Comparison of ENCODE assay signal across 8 mouse cellular contexts in the genomic region with DNA sequence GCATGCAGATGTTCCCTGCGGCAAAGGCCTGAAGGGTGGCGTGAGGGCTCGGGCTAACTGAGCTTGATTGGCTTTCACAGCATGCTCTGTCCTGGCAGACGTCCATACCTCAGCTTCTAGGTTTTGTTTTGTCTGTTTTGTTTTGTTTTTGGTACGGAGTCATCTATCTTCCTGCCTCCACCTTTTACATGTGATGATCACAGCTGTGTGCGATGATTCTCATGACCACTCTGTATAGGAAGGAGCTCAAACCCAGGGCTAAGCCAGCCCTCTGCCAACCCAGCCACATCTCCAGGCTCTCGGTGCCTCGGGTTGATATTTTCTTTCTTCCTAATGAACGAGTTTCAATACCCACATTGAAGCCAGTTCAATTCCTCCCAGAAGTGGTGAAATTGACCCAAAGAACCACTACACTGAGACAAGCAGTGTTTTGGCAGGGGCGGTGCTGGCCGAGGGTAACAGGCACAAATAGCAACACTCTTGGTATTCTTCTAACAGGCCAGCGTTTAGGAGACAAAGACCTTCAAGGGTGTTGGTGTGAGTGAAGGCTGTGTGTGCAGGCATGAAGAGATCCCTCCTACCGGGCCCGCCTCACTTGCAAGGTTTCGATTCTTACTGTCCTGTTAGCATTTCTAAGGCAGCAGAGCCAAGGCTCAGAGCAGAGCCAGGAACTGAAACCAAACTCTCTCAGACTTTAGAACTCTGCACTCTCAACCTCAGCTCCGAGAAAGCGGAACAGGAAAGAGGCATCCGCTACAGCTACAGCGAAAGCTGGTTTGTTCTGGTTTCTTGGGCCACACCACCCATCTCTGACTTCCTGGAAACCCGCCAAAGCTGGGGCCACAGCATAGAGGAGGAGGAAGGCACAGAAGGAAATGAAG. TPM values are rescaled to one million over a fixed set of nuclear protein-coding genes. Genes with fewer than 3 reads are reported as not detected.
A peak's percentile ranks its signal among the peaks of the same experiment; 100 is the strongest.
DNase-seq lines count a peak whose midpoint lies in the region; ATAC-seq lines count a peak whose summit lies in the region.

No protein-coding gene starts in this region.

- no peak overlapping the region for H3K9ac ChIP-seq in forebrain, embryonic 16.5 days (replicated peaks; ENCODE audit: low read depth, low read length)
- H3K9ac ChIP-seq in hindbrain, embryonic 14.5 days, result no peak overlapping the region
- H3K9ac ChIP-seq in limb, embryonic 13.5 days, result no peak overlapping the region

- H3K27me3 ChIP-seq in forebrain, embryonic 16.5 days (replicated peaks; ENCODE audit: control insufficient read depth, insufficient read depth, low read length), result no peaks in the 10 kb centered on the region
- H3K27me3 ChIP-seq in hindbrain, embryonic 14.5 days (ENCODE audit: control insufficient read depth, insufficient read depth, low read length), result no peaks in the 10 kb centered on the region
- peaks cover 4% of the 10 kb centered on the region for H3K27me3 ChIP-seq in limb, embryonic 13.5 days

- H3K4me2 ChIP-seq in forebrain, embryonic 16.5 days (ENCODE audit: low read length), result peak overlapping the region; percentile 15; the same call in 1 of the 2 replicates
- no peak overlapping the region for H3K4me2 ChIP-seq in hindbrain, embryonic 14.5 days (replicated peaks)
- H3K4me2 ChIP-seq in limb, embryonic 13.5 days (replicated peaks), result no peak overlapping the region

- no peak overlapping the region for H3K4me3 ChIP-seq in forebrain, embryonic 16.5 days (replicated peaks; ENCODE audit: low read length)
- no peak overlapping the region for H3K4me3 ChIP-seq in hindbrain, embryonic 14.5 days (replicated peaks; ENCODE audit: low read length)
- no peak overlapping the region for H3K4me3 ChIP-seq in limb, embryonic 13.5 days

- H3K4me1 ChIP-seq in forebrain, embryonic 16.5 days (replicated peaks; ENCODE audit: control insufficient read depth, insufficient read depth, low read length), result 0 out of 2 replicates have a peak, but pooled peaks cover 4% of the 10 kb centered on the region
- H3K4me1 ChIP-seq in hindbrain, embryonic 14.5 days (replicated peaks; ENCODE audit: control insufficient read depth, insufficient read depth, low read length), result no peaks in the 10 kb centered on the region
- H3K4me1 ChIP-seq in limb, embryonic 13.5 days, result peaks cover 22% of the 10 kb centered on the region; the same call in 1 of the 2 replicates

- ATAC-seq in activated CD4-positive, CD25-positive, alpha-beta regulatory T cell, adult 4 months, result peak; percentile 98
- peak; percentile 50; the same call in 1 of the 2 replicates for ATAC-seq in forebrain, embryonic 16.5 days
- peak; percentile 24; the same call in 1 of the 2 replicates for ATAC-seq in hindbrain, embryonic 14.5 days (ENCODE audit: low FRiP score)
- ATAC-seq in limb, embryonic 13.5 days (ENCODE audit: low FRiP score, low read depth), result no peak
- ATAC-seq in monocyte, adult 5-6 weeks (replicated peaks; ENCODE audit: insufficient number of reproducible peaks, low FRiP score, low TSS enrichment, poor library complexity, severe bottlenecking), result peak; percentile 92

- peak; percentile 44 to 56 for DNase-seq in left cerebral cortex, adult 9 months (ENCODE audit: low spot score in 2 of 2)
- DNase-seq in left cerebral cortex, adult 8-10 months (ENCODE audit: low spot score in 2 of 2), result no peak
- DNase-seq in hindbrain, embryonic 14.5 days (ENCODE audit: low spot score), result no peak
- peak; percentile 79 to 84 for DNase-seq in thymus, postnatal 10 days (ENCODE audit: low spot score in 2 of 2)

- no peak overlapping the region for H3K27ac ChIP-seq in forebrain, embryonic 16.5 days (ENCODE audit: low read length)
- H3K27ac ChIP-seq in hindbrain, embryonic 14.5 days, result peak overlapping the region; percentile 36; the same call in 1 of the 2 replicates
- H3K27ac ChIP-seq in limb, embryonic 13.5 days, result peak overlapping the region; percentile 55

- H3K9me3 ChIP-seq in forebrain, embryonic 16.5 days (ENCODE audit: control insufficient read depth, low read length), result no peaks in the 10 kb centered on the region
- peaks cover 13% of the 10 kb centered on the region; the same call in 1 of the 2 replicates for H3K9me3 ChIP-seq in hindbrain, embryonic 14.5 days (ENCODE audit: control insufficient read depth, low read length)
- H3K9me3 ChIP-seq in limb, embryonic 13.5 days, result peaks cover 13% of the 10 kb centered on the region

- peaks cover 13% of the 10 kb centered on the region for H3K36me3 ChIP-seq in forebrain, embryonic 16.5 days (ENCODE audit: control insufficient read depth, insufficient read depth)
- peaks cover 16% of the 10 kb centered on the region for H3K36me3 ChIP-seq in hindbrain, embryonic 14.5 days (replicated peaks; ENCODE audit: control insufficient read depth, insufficient read depth)
- H3K36me3 ChIP-seq in limb, embryonic 13.5 days, result peaks cover 15% of the 10 kb centered on the region

- 37% methylated on average over 20 of the region's 20 CpGs for WGBS in forebrain, embryonic 16.5 days
- WGBS in hindbrain, embryonic 14.5 days, result 49% methylated on average over 20 of the region's 20 CpGs
- WGBS in limb, embryonic 13.5 days, result 64% methylated on average over 20 of the region's 20 CpGs

RNA-seq across cellular contexts. Expression of gene Morc3, which starts 15.8 kb away (rescaled TPM):
- total RNA-seq in left cerebral cortex, adult 8-10 months (2022), result 10 to 100 TPM; 27.7 to 34.8 (median 29.4) TPM
- 10 to 100 TPM; 71.8 to 98.2 TPM for polyA plus RNA-seq in activated CD4-positive, CD25-positive, alpha-beta regulatory T cell, adult 4 months (2017; shearing (Covaris generic))
- polyA plus RNA-seq in forebrain, embryonic 16.5 days (2015; fragmentation: Nextera tagmentation; extraction: Ambion mirVana), result 38.2 and 39.7 TPM in 2 replicates
- polyA plus RNA-seq in hindbrain, embryonic 14.5 days (2014; fragmentation: Nextera tagmentation; extraction: Ambion mirVana), result 33.6 and 36.5 TPM in 2 replicates
- polyA plus RNA-seq in limb, embryonic 13.5 days (2015; fragmentation: Nextera tagmentation; extraction: Ambion mirVana), result 38.5 TPM in 2 replicates
- 205 to 285 TPM (median 241 TPM) in 3 replicates for total RNA-seq in monocyte, adult 5-6 weeks (2017)

Comparison
In these comparisons a context has a peak if more than half of its experiments do, and no peak if none do; other contexts are left out.
1. DNase-seq: peak in left cerebral cortex, adult 9 months (2 of 2) and thymus, postnatal 10 days (2 of 2); none in left cerebral cortex, adult 8-10 months (0 of 2) and hindbrain, embryonic 14.5 days (single experiment).